Mouse (Mus musculus) thymus, adult 2 months (tissue): ENCODE measurements at regions not wholly inside any gene's neighbourhood (a gene's known extent, or its start where the extent isn't known, plus 50 kb on each side); places are given as distances from the start of the nearest gene placed in this dataset.

Experiments
- DNase-seq: peaks from one replicate; pipeline ENCODE4 v3.0.0; 2021
- H3K27ac ChIP-seq: fragments of 200-500 bp; 2 replicates; pipeline ENCODE4 v1.5.1; 2012; ENCODE audit warnings: low read length, control low read depth; ENCODE audit not compliant: control insufficient read depth, insufficient read depth
- H3K27me3 ChIP-seq: fragments of 200-500 bp; 2 replicates; pipeline ENCODE4 v1.6.1; 2012; ENCODE audit warnings: mild to moderate bottlenecking, low read length, moderate library complexity, mixed read lengths; ENCODE audit not compliant: control insufficient read depth, insufficient read depth
- H3K36me3 ChIP-seq: fragments of 200-500 bp; 2 replicates; pipeline ENCODE4 v1.6.1; 2012; ENCODE audit warnings: mild to moderate bottlenecking, low read length, moderate library complexity; ENCODE audit not compliant: control insufficient read depth, insufficient read depth
- H3K4me1 ChIP-seq: fragments of 200-500 bp; replicated peaks from 2 replicates; pipeline ENCODE4 v1.6.1; 2012; ENCODE audit warnings: low read length; ENCODE audit not compliant: control insufficient read depth, insufficient read depth
- H3K4me3 ChIP-seq: fragments of 200-500 bp; 2 replicates; pipeline ENCODE4 v1.5.1; 2012; ENCODE audit warnings: mild to moderate bottlenecking, low read length, control low read depth, moderate library complexity; ENCODE audit not compliant: control insufficient read depth, insufficient read depth
- CTCF ChIP-seq: fragments of 200-500 bp; IDR thresholded peaks from 2 replicates; pipeline ENCODE4 v1.5.1; 2012; ENCODE audit warnings: mild to moderate bottlenecking, control low read depth, low read length, moderate library complexity, borderline replicate concordance; ENCODE audit not compliant: control insufficient read depth, poor library complexity, insufficient read depth; ENCODE audit errors: extremely low read depth
- POLR2A ChIP-seq: fragments of 200-500 bp; IDR thresholded peaks from 2 replicates; pipeline ENCODE4 v1.6.1; 2012; ENCODE audit warnings: mild to moderate bottlenecking, low read length, control low read depth, moderate library complexity; ENCODE audit not compliant: control insufficient read depth, poor library complexity, insufficient read depth; ENCODE audit errors: extremely low read depth
- WGBS: fragments of 180-500 bp; shearing (Covaris S2); methylation state at CpG from one replicate; pipeline ENCODE4 v1.1.7; 2018; 5-methylcytosine and 5-hydroxymethylcytosine counted together

DNA sequence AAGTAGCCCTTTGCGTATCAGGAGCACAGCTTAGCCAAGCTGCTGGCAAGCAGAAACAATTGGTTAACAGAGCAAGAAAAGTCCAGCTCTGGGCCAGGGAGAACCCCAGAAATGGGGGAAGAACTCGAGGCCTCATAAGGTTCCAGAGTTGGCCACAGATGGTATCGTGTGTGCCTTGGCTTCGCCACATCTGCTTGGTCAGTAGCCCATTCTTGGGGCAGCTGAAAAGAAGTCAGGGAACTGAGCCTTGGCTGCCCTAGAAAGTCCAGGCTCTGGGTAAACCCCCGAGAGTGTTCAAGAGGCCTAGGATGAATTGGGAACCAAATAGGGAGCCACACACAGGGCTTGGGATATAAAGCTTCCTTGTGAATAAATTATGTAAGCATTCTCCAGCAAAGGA lies 78.7 kb downstream of the Zfp36l1 start:
- DNase-seq, result no peak
- WGBS, result 92% methylated on average over 5 of the region's 5 CpGs
- Histone ChIP-seq H3K27ac (no peak overlapping the region), H3K4me1 (peaks cover 5% of the 10 kb centered on the region), H3K4me3 (no peak overlapping the region), H3K27me3 (no peaks in the 10 kb centered on the region), H3K36me3 (no peaks in the 10 kb centered on the region)
- TF ChIP-seq POLR2A (no peak), CTCF (no peak)

GRCm38 (mm10) chr12:80032520-80032919 lies 80.3 kb downstream of the Zfp36l1 start:
- no peaks in the 10 kb centered on the region for H3K36me3 ChIP-seq
- DNase-seq, result no peak
- H3K4me1 ChIP-seq, result peaks cover 5% of the 10 kb centered on the region
- 68% methylated on average over 3 of the region's 3 CpGs for WGBS
- no peaks in the 10 kb centered on the region for H3K27me3 ChIP-seq
- no peak overlapping the region for H3K27ac ChIP-seq
- H3K4me3 ChIP-seq, result no peak overlapping the region
- TF ChIP-seq POLR2A, result no peak
- TF ChIP-seq CTCF, result no peak

DNA sequence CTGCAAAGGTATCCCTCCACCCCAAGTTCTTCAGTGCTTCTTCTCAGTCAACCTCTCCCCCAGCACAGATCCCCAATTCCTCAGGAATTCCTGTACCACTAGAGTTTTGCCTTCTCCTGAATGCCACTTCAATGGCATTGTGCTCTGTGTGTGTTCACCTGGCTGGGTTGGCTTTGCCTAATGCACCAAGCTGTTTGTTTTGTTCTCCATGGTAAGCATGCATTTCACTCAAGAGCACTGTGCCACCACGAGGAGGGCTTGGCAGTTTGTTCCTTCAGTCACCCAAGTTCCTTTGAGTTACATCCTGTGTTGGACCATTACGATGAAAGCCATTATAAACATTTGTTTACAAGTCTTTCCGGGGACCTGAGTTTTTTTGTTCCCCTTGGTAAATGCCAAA lies 84.5 kb downstream of the Zfp36l1 start:
- 79% methylated on average over 3 of the region's 3 CpGs for WGBS
- no peak for TF ChIP-seq CTCF
- TF ChIP-seq POLR2A, result no peak
- Histone ChIP-seq H3K4me3 (no peak overlapping the region), H3K27ac (no peak overlapping the region), H3K36me3 (no peaks in the 10 kb centered on the region), H3K27me3 (no peaks in the 10 kb centered on the region), H3K4me1 (peaks cover 5% of the 10 kb centered on the region)
- no peak for DNase-seq

DNA sequence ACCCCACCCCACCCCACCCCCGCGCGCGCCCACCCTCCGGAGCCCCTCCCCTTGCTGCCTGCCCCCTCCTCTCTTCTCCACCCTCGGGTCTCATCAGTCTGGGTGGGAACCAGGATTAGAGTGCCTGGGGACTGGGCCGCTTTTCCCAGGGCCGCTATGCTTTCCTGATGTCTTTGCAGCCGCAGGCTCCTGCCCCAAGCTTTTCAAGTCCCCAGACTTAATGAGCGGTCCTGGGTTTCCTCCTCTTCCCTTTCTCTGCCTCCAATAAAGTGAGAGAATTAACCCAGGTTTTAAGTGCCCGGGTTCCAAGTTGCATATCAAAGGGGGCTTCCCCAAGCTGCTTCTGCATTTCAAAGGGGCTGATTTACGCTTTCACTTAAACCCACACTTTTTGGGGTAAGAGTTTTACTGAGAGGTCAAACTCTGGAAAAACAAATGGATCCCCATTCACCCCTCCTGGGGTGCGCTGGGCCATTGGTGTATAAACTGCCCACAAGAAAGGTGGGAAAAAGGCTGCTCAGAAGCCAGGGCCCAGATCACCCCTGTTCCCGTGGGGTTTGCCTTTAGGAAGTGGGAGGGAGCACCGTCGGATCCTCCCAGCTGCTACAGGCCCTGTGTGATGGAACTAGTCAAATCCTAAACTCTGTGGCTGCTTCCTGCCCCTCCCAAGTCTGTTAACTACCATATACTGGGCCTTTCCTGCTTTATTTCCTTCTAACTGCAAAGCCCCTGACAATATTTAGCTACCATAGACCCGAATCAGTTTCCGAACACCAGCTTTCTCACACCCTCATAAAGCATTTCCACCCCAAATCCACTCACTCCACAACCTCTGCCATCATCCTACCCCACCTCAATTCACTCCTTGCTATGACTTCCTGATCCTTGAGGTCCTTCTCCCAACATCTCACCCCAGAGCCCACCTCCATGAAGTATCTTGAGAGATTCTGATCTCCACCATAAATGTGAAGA lies 89.4 kb downstream of the Zfp36l1 start:
- no peak for TF ChIP-seq POLR2A
- Histone ChIP-seq H3K27ac (no peak overlapping the region), H3K4me1 (no peaks in the 10 kb centered on the region), H3K27me3 (no peaks in the 10 kb centered on the region), H3K36me3 (no peaks in the 10 kb centered on the region), H3K4me3 (no peak overlapping the region)
- DNase-seq, result no peak
- WGBS, result 46% methylated on average over 18 of the region's 18 CpGs

DNA sequence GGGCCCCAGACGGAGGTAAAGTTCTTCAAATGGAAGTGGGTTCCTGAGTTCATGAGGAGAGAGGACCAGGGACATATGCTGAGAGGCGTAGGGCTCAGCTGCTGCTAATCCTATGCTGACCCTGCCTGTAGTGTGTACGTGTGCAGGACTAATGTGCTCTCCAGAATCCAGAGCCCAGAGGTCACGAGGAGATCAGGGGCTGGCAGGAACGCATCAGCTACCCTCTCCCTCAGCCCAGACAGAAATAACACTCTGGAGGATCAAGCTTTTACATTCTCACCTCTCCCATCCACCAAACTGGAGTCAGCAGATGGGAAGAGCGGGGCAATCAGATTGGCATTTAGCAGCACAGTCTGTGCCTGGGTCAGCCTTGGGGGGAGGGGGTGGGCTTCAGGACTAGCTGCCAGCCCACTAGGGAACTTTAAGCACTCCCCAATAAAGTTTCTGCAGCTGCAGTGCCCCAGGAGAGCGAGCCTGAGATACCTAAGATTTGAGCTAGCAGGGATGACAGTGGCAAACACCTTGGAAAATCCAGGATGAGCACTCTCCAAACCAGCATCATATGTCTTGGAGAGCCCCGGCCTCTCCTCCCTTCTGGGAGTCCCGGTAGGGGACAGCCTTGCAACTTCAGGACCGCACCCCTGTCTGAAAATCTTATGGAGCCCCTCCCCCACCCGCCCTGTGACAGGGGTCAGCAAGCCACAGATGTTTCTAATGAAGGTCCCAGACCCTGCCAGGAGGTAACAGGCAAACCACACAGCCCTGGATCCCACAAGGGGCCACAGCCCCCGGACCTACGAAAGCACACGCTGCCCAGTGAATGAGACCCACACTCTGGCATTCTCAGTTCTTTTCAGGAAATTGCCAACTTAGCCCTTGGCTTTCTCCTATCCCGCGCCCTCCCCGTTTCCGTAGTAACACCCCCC lies 90.4 kb downstream of the Zfp36l1 start:
- H3K36me3 ChIP-seq, result no peaks in the 10 kb centered on the region
- WGBS, result 57% methylated on average over 18 of the region's 18 CpGs
- no peak overlapping the region for H3K27ac ChIP-seq
- TF ChIP-seq POLR2A, result no peak
- no peak for DNase-seq
- H3K4me1 ChIP-seq, result no peaks in the 10 kb centered on the region
- no peak overlapping the region for H3K4me3 ChIP-seq
- no peaks in the 10 kb centered on the region for H3K27me3 ChIP-seq

GRCm38 (mm10) chr12:80021030-80021473 lies 91.8 kb downstream of the Zfp36l1 start:
- TF ChIP-seq CTCF (no peak), POLR2A (no peak)
- Histone ChIP-seq H3K27ac (no peak overlapping the region), H3K4me1 (no peaks in the 10 kb centered on the region), H3K4me3 (no peak overlapping the region), H3K36me3 (no peaks in the 10 kb centered on the region), H3K27me3 (no peaks in the 10 kb centered on the region)
- 72% methylated on average over 6 of the region's 6 CpGs for WGBS
- no peak for DNase-seq
